Mouse (Mus musculus) embryonic facial prominence, embryonic 12.5 days (tissue): ENCODE results near the gene Grm7. TPM values are rescaled to one million over a fixed set of nuclear protein-coding genes. Genes with fewer than 3 reads are reported as not detected.

Source experiments
- ATAC-seq: fragments of 200-750 bp; cut with Nextera tagmentation; 2 replicates; pipeline ENCODE4 v1.8.0; 2017; ENCODE audit not compliant: insufficient number of reproducible peaks, insufficient read depth, low FRiP score, low TSS enrichment
- H3K27ac ChIP-seq: fragments of 300-500 bp; sonication (generic); 2 replicates; pipeline ENCODE4 v1.5.1; 2016; ENCODE audit warnings: mild to moderate bottlenecking
- H3K27me3 ChIP-seq: fragments of 300-500 bp; sonication (generic); 2 replicates; pipeline ENCODE4 v1.6.1; 2016; ENCODE audit warnings: mild to moderate bottlenecking, moderate library complexity
- H3K36me3 ChIP-seq: fragments of 300-500 bp; sonication (generic); 2 replicates; pipeline ENCODE4 v1.6.1; 2016; ENCODE audit warnings: mild to moderate bottlenecking
- H3K4me1 ChIP-seq: fragments of 300-500 bp; sonication (generic); 2 replicates; pipeline ENCODE4 v1.6.1; 2016
- H3K4me2 ChIP-seq: fragments of 300-500 bp; sonication (generic); replicated peaks from 2 replicates; pipeline ENCODE4 v1.6.1; 2016; ENCODE audit warnings: mild to moderate bottlenecking, moderate library complexity
- H3K4me3 ChIP-seq: fragments of 300-500 bp; sonication (generic); 2 replicates; pipeline ENCODE4 v1.5.1; 2016; ENCODE audit warnings: mild to moderate bottlenecking
- H3K9ac ChIP-seq: fragments of 300-500 bp; sonication (generic); 2 replicates; pipeline ENCODE4 v1.6.1; 2016; ENCODE audit warnings: mild to moderate bottlenecking, moderate library complexity
- H3K9me3 ChIP-seq: fragments of 300-500 bp; sonication (generic); 2 replicates; pipeline ENCODE4 v1.6.1; 2016; ENCODE audit warnings: mild to moderate bottlenecking, moderate library complexity
- WGBS: fragments of 180-500 bp; shearing (Covaris S2); methylation state at CpG from one replicate; pipeline ENCODE4 v1.1.7; 2016; 5-methylcytosine and 5-hydroxymethylcytosine counted together
- polyA plus RNA-seq: library from polyadenylated mRNA; unstranded; fragments of >200 nt; fragmentation: Nextera tagmentation; extraction: Ambion mirVana; gene quantifications from 2 replicates; pipeline ENCODE4 v1.2.1, GENCODE M21; 2016

Gene Grm7
- polyA plus RNA-seq, 1 experiment from 2014 or later, result 4.1 TPM

- no peaks in the 10 kb centered on the region for H3K36me3 ChIP-seq
- no peak overlapping the region for H3K4me2 ChIP-seq
- WGBS, result 87% methylated on average over 3 of the region's 3 CpGs
- H3K9me3 ChIP-seq, result no peaks in the 10 kb centered on the region
- no peaks in the 10 kb centered on the region for H3K27me3 ChIP-seq
- H3K4me1 ChIP-seq, result no peaks in the 10 kb centered on the region
- no peak overlapping the region for H3K9ac ChIP-seq
- no peak for ATAC-seq
- H3K4me3 ChIP-seq, result no peak overlapping the region
- H3K27ac ChIP-seq, result no peak overlapping the region
Measured at GRCm38 (mm10) chr6:111587572-111587971, 942.2 kb downstream of the Grm7 start.

GRCm38 (mm10) chr6:111601892-111602654 lies 956.7 kb downstream of the Grm7 start:
- H3K4me3 ChIP-seq, result no peak overlapping the region
- no peak for ATAC-seq
- H3K9ac ChIP-seq, result no peak overlapping the region
- H3K4me2 ChIP-seq, result no peak overlapping the region
- no peaks in the 10 kb centered on the region for H3K9me3 ChIP-seq
- no peaks in the 10 kb centered on the region for H3K27me3 ChIP-seq
- H3K27ac ChIP-seq, result no peak overlapping the region
- 84% methylated on average over 4 of the region's 4 CpGs for WGBS
- no peaks in the 10 kb centered on the region for H3K36me3 ChIP-seq
- no peaks in the 10 kb centered on the region for H3K4me1 ChIP-seq

DNA sequence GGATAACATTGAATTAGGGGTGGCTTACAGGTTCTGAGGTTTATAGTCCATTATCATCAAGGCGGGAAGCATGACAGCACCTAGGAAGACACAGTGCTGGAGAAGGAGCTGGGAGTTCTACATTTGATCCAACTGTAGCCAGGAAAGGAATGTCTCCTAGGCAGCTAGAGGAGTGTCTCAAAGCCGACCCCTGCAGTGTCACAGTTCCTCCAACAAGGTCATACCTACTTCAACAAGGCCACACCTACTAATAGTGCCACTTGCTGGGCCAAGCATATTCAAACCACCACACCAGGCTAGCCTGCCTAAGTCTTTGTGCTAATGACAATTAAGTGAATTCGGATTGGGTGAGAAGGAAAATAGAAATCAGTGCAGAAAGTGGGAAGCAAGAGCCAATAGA lies 965.0 kb downstream of the Grm7 start:
- Histone ChIP-seq H3K9ac (no peak overlapping the region), H3K27ac (no peak overlapping the region), H3K4me1 (no peaks in the 10 kb centered on the region), H3K36me3 (no peaks in the 10 kb centered on the region), H3K4me2 (no peak overlapping the region), H3K4me3 (no peak overlapping the region), H3K9me3 (no peaks in the 10 kb centered on the region), H3K27me3 (no peaks in the 10 kb centered on the region)
- ATAC-seq, result no peak
- 82% methylated on average over 3 of the region's 3 CpGs for WGBS

- H3K27me3 ChIP-seq, result no peaks in the 10 kb centered on the region
- ATAC-seq, result no peak
- H3K4me3 ChIP-seq, result no peak overlapping the region
Measured at GRCm38 (mm10) chr6:111613834-111614233, 968.5 kb downstream of the Grm7 start.

More at GRCm38 (mm10) chr6:111613834-111614233, 968.5 kb downstream of the Grm7 start:
- H3K9ac ChIP-seq, result no peak overlapping the region
- H3K36me3 ChIP-seq, result no peaks in the 10 kb centered on the region
- H3K9me3 ChIP-seq, result no peaks in the 10 kb centered on the region
- H3K4me2 ChIP-seq, result no peak overlapping the region
- no peak overlapping the region for H3K27ac ChIP-seq
- no peaks in the 10 kb centered on the region for H3K4me1 ChIP-seq
